Mouse (Mus musculus) cerebellum, adult 9-10 months (tissue): ENCODE results near the gene Pknox2.

Experiments used
- DNase-seq: peaks from one replicate; pipeline ENCODE4 v3.0.0; 2022

The Pknox2 gene

GRCm38 (mm10) chr9:37038859-37039258 lies 108.3 kb downstream of the Pknox2 start:
- no peak for DNase-seq

- DNase-seq = no peak
These were observed 108.8 kb downstream of the Pknox2 start for GRCm38 (mm10) chr9:37038445-37038844.

- no peak for DNase-seq
These were observed 109.8 kb downstream of the Pknox2 start for GRCm38 (mm10) chr9:37037405-37037804.

DNA sequence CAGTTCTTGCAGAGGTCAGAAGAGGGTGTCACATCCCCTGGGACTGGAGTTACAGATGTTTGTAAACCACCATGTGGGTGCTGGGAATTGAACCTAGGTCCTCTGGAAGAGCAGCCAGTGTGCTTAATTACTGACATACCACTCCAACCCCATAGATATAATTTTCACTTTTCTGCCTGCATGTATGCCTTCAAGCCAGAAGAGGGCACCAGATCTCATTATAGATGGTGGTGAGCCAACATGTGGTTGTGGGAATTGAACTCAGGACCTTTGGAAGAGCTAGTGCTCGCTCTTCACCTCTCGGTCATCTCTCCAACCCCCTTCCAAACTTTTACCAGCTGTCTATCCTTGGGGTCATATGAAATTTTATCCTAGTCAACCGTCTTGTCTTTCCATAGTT lies 112.0 kb downstream of the Pknox2 start:
- DNase-seq = no peak

DNA sequence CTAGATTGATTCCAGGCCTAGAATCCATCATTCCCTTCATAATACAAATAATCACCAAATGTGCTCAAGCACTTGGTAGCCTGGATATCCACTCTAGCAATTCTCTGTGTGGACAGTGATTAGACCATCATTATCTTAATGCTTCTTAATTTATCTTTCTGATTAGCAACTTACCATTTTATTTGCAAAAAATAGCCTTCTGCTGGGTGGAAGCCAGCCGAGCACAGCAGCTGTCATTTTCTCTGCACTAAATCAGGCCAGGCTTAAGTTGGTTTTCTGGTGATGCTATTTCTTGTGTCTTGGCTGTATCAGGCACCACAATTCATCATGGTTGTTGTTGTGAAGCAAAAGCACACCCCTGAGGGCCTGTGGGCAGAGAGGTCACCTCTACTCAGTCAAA lies 112.9 kb downstream of the Pknox2 start:
- DNase-seq = no peak

DNA sequence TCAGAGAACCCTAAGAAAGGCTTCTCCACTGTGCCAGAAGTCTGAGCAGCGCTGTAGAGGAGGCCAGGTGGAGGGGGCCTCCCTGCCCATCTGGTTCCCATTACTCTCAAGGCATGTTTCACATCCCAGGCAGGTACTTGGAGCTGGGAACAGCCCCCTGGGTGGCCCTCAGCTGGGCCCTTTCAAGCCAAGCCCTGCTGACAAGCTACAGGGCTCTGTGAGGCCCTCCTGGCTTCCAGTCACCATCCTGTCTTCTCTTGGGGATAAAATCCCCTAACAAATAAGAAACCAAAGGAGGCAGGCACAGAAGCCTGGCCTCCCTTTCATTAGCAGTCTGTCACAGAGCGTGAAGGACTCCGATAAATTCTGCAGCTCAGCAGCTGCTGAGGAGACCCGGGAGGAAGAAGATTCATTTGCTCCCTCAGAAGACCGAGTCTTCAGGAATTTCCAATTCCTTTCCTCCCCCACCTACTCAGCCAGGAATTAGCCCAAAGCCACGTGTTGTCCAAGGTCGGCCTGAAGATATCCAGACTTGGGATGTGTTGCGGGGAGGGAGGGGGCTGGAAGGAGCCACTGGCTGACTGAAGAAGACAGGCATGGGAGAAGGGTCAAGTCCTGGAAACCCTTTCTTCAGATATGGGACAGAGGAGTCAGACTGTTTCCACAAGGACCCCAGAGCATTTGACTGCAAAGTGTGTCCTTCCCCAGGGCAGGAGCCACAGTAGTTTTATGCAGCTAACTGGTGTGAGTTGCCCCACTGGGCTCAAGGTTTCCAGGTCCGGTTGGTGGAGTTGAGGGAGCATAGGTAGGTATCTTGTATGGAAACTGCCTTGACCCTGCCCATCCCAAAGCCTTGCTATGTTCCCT lies 116.6 kb downstream of the Pknox2 start:
- DNase-seq = no peak

- no peak for DNase-seq
These were observed 117.3 kb downstream of the Pknox2 start for GRCm38 (mm10) chr9:37029811-37030346.

DNA sequence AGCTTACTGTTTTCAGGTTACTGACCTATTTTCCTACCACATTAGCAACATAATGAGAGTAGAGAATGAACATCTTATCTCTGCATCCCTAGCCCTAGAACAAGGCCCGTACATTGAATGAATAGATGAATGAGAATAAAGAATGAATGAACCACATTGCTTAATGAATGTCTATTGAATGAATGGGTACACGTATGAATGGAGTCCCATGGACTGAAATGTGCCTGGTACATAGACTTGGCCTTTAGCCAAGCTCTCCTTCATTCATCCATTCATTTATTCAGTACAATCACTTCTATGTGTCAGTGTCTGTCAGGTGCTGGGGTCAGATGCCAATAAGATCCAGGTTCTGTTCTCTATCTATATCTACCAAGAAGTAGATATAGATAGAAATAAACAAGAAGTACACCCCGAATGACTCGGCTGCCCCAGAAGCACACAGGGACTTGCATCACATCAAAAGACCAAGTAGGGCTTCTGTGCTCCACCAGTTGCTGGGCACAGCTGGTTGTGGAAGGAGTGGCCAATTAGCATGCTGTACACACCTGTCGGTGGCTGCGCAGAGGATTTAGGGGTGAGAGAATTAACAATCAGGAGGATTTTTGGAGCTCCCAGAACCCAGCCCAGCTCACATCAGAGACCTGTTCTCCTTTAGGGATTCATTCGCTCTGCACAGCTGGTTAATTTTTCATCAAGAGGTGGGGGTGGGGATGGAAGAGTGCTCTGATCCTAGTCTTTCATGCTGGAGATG lies 119.2 kb downstream of the Pknox2 start:
- DNase-seq = no peak

- no peak for DNase-seq
These were observed 121.3 kb downstream of the Pknox2 start for GRCm38 (mm10) chr9:37025913-37026312.

GRCm38 (mm10) chr9:37021586-37022230 lies 125.5 kb downstream of the Pknox2 start:
- no peak for DNase-seq

- peak; percentile 67 for DNase-seq
These were observed 129.1 kb downstream of the Pknox2 start for GRCm38 (mm10) chr9:37018154-37018553.

GRCm38 (mm10) chr9:37017169-37017568 lies 130.0 kb downstream of the Pknox2 start:
- no peak for DNase-seq

DNA sequence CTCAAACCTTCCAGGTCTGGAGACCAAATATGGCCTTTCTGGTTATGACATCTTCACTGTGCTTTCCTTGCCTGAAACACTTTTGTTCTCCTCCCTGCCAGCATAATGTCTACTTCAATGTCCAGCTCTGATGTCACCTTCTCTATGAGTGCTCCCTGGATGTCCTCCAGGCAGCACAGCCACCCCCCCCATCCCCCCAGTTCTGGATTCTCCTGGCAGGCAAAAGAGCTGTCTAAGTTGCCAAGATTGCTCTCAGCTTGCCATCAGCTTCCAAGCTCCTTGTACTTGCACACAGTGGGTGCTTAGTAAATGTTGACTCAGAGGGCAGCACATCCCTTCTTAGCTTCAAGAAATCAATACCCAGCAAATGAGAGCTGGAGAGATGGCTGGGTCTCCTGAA lies 131.0 kb downstream of the Pknox2 start:
- peak; percentile 24 for DNase-seq

GRCm38 (mm10) chr9:37013565-37013964 lies 133.6 kb downstream of the Pknox2 start:
- DNase-seq = no peak

- DNase-seq = no peak
These were observed 139.1 kb downstream of the Pknox2 start for GRCm38 (mm10) chr9:37008090-37008489.

DNA sequence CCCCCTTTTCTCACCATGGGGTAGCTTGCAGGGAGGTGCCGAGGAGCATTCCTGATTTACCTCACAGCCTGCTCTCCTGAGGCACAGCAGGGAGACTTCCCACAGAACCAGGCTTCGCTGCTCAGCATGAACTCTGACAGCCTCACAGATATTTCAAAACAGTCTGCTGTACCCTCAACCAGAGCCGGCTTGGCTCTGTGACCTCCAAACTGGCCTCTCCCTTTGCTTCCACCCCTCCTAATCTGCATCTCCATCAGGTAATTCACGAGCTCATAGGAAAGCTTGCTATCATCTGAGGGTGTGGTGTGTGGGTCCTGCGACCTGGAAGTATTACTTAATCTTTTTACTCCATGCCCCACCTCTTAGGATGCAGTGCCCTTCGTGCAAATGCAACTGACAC lies 142.5 kb downstream of the Pknox2 start:
- DNase-seq = no peak

DNA sequence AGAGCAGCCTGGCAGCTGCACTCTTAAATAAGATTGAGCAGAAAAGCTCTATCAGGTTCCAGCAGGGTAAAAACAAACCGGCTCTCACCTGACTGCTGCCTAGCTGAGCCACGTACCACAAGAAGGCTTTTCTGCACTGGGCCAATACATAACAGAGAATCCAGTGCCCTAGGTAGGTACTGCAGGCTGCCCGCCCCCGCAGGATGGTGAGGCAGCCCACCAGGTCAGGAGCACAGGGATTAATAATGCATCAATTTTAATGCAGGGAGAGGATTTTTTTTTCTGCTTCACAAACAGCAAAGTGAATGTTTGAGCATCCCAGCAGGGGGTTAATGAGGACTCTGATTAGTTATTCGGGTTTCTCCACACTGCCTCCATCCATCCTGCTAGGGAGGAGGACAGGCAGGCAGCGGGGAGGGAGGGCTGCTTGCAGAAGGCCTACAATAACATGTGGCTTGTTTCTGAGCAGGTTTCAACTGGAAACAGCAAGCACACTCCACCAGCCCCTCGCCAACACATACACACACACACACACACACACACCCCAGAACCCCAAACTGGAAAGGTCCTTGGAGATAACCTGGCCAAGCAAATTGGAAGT lies 145.2 kb downstream of the Pknox2 start:
- DNase-seq = peak; percentile 28

DNA sequence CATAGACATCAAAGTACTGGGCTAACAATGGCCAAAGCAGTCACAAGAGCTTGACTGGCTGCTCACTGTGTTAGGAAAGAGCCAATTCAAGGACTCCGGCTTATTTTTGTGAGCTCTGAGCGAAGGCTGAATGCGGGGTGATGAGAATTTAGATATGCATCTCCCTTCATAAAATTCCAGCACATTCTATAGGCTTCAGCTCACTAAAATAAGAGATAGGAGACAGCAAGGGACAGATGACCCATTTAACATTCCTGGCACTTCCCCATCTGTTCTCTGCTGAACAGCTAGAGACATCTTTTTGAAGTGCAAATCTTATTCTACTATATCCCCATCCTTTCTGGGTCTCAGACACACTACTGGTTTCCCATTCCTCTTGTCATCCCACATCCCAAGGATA lies 147.8 kb downstream of the Pknox2 start:
- no peak for DNase-seq

- no peak for DNase-seq
These were observed 156.4 kb downstream of the Pknox2 start for GRCm38 (mm10) chr9:36990626-36991368.

- no peak for DNase-seq
These were observed 157.2 kb downstream of the Pknox2 start for GRCm38 (mm10) chr9:36989991-36990390.

DNA sequence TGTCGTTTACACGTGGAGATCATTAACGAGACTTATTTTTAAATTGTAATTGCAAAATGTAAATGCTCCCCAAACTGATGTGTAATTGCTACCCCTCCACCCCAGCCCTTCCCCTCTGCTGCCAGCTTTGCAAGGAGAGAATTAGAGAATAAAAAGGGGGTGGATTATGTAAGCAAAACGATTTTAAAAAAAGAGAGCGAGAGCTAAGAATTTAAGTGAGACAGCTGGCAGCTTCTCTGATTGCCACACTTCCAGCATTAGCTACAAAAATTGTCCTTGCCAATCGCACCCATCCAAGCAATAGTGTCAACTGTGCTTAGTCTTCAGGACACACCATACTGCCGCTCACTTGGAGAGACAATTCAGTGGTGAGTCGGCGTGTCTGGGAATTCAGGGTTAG lies 162.0 kb downstream of the Pknox2 start:
- no peak for DNase-seq
